Mouse (Mus musculus) embryonic fibroblast, embryonic 13.5 days (primary cell): ENCODE data around the gene Foxp1. TPM values are rescaled to one million over a fixed set of nuclear protein-coding genes. Genes with fewer than 3 reads are reported as not detected.

Experiments used
- H3K27ac ChIP-seq: 2 replicates; pipeline ENCODE4 v1.5.1; 2012; ENCODE audit warnings: low read length, control low read depth, inconsistent platforms; ENCODE audit not compliant: insufficient read depth
- H3K4me1 ChIP-seq: 2 replicates; pipeline ENCODE4 v1.6.1; 2011; ENCODE audit warnings: low read length; ENCODE audit not compliant: control insufficient read depth, insufficient read depth
- H3K4me3 ChIP-seq: 2 replicates; pipeline ENCODE4 v1.5.1; 2011; ENCODE audit warnings: mild to moderate bottlenecking, control low read depth, low read length; ENCODE audit not compliant: insufficient read depth
- CTCF ChIP-seq: IDR thresholded peaks from 2 replicates; pipeline ENCODE4 v1.5.1; 2011; ENCODE audit warnings: mild to moderate bottlenecking, control low read depth, low read length, moderate library complexity, borderline replicate concordance; ENCODE audit not compliant: insufficient read depth
- POLR2A ChIP-seq: IDR thresholded peaks from 2 replicates; pipeline ENCODE4 v1.6.1; 2011; ENCODE audit warnings: low read depth, mild to moderate bottlenecking, control low read depth, low read length, moderate library complexity
- polyA plus RNA-seq: library from polyadenylated mRNA; stranded (reverse); fragments of >200 nt; gene quantifications from 2 replicates; pipeline ENCODE4 v1.2.4, GENCODE M21; 2011; ENCODE audit warnings: low read depth; ENCODE audit not compliant: missing spikeins, insufficient read length

The Foxp1 gene
- polyA plus RNA-seq, 1 experiment, result 137 TPM

- Histone ChIP-seq H3K27ac (peak overlapping the region; percentile 84), H3K4me1 (peaks cover 9% of the 10 kb centered on the region), H3K4me3 (peak overlapping the region; percentile 90)
- TF ChIP-seq CTCF, result no peak
- no peak for TF ChIP-seq POLR2A
Measured at GRCm38 (mm10) chr6:99026635-99027541, 495.6 kb downstream of the Foxp1 start.

GRCm38 (mm10) chr6:99026040-99026439 lies 496.5 kb downstream of the Foxp1 start:
- Histone ChIP-seq H3K4me1 (peaks cover 11% of the 10 kb centered on the region), H3K27ac (peak overlapping the region; percentile 85), H3K4me3 (peak overlapping the region; percentile 64)
- TF ChIP-seq CTCF (no peak), POLR2A (no peak)

GRCm38 (mm10) chr6:99024588-99024987 lies 497.9 kb downstream of the Foxp1 start:
- H3K27ac ChIP-seq, result peak overlapping the region; percentile 85
- H3K4me3 ChIP-seq, result peak overlapping the region; percentile 44
- peaks cover 14% of the 10 kb centered on the region for H3K4me1 ChIP-seq
- TF ChIP-seq POLR2A (no peak), CTCF (no peak)

GRCm38 (mm10) chr6:99020570-99021444 lies 501.7 kb downstream of the Foxp1 start:
- Histone ChIP-seq H3K4me1 (peaks cover 23% of the 10 kb centered on the region), H3K4me3 (no peak overlapping the region), H3K27ac (peak overlapping the region; percentile 90)
- TF ChIP-seq CTCF (no peak), POLR2A (no peak)

- peaks cover 24% of the 10 kb centered on the region for H3K4me1 ChIP-seq
- peak overlapping the region; percentile 90 for H3K27ac ChIP-seq
- H3K4me3 ChIP-seq, result no peak overlapping the region
- TF ChIP-seq POLR2A (no peak), CTCF (no peak)
Measured at GRCm38 (mm10) chr6:99019716-99020115, 502.8 kb downstream of the Foxp1 start.

GRCm38 (mm10) chr6:99019266-99019665 lies 503.3 kb downstream of the Foxp1 start:
- Histone ChIP-seq H3K4me1 (peaks cover 23% of the 10 kb centered on the region), H3K4me3 (no peak overlapping the region), H3K27ac (peak overlapping the region; percentile 90)
- TF ChIP-seq CTCF (no peak), POLR2A (no peak)

GRCm38 (mm10) chr6:99013866-99014502 lies 508.5 kb downstream of the Foxp1 start:
- no peak for TF ChIP-seq POLR2A
- no peak for TF ChIP-seq CTCF
- Histone ChIP-seq H3K27ac (no peak overlapping the region), H3K4me3 (no peak overlapping the region), H3K4me1 (peaks cover 15% of the 10 kb centered on the region)

- H3K27ac ChIP-seq, result no peak overlapping the region
- peaks cover 9% of the 10 kb centered on the region for H3K4me1 ChIP-seq
- no peak overlapping the region for H3K4me3 ChIP-seq
- no peak for TF ChIP-seq POLR2A
- TF ChIP-seq CTCF, result no peak
Measured at GRCm38 (mm10) chr6:99013119-99013865, 509.2 kb downstream of the Foxp1 start.
